Mouse (Mus musculus): ENCODE measurements around the gene Il5ra.
A peak's percentile ranks its signal among the peaks of the same experiment; 100 is the strongest.

The Il5ra gene

DNA sequence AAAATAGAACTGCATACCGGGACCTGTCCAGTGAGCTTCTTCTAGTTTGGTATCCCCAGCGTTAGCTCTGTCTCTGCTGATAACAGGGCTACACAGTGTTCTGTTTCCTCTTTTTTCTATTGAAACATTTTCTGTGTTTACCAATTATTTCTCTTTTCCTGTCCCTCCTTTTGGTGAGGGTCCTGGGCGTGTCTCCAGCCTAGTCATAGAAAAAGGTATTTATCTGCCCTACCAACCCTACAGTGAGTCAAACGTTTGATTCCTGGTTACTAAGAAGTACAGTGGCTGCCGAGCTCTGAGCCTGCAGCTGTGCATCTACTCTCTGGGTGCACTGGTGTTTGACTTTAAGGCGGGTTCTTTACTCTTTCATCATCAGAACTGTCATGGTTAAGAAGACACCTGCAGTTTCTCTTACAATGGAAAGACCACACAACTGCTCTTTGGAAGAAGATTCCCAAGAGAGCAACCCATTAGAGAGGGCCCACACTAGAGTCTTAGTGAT is at the start of gene Il5ra:
Il5ra (minus strand) TSS at position 151 of the 502 bp plus-strand sequence.
- no peak for DNase-seq (ENCODE audit: low read depth, low spot score)

DNA sequence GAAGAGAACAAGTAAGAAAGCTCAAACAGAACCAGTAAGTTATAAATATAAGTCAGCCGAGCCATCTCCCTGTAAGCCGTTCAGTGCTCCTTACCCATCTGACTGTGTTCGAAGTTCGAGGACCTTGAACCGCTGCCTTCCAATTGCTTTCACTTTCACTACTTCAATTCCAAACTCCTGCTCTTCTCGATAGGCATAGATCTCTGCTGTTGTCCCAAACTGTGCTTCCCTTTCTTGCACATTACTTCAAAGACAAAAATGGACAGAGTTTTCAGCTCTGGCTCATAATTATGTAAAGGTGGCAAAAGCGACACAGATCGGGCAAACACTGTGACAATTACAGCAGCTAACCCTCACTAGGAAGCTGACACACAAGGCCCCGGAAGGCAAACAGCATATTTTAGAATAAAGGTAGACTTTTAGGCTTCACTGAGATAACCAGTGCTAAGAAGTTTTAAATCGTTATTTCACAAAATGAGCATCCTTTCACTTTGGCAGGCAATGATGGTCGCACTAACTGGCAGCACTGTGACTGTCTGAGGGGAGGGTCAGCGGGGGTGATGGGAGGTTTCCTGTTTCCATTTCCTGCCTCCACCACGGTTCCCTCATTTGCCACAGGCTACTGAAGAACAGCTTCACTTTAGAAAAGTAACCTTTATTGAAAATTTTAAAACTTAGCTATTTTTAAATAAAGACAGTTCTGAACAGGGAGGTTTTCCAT is 45.4 kb upstream of the Il5ra start:
- peak; percentile 80 for DNase-seq (ENCODE audit: low read depth, low spot score)

- DNase-seq (ENCODE audit: low read depth, low spot score): peak; percentile 59
Observed at GRCm38 (mm10) chr6:106793621-106794020, 44.8 kb upstream of the Il5ra start.

GRCm38 (mm10) chr6:106793088-106793487 is 44.3 kb upstream of the Il5ra start:
- peak; percentile 82 for DNase-seq (ENCODE audit: low read depth, low spot score)

GRCm38 (mm10) chr6:106792486-106792885 is 43.6 kb upstream of the Il5ra start:
- DNase-seq (ENCODE audit: low read depth, low spot score): no peak

DNA sequence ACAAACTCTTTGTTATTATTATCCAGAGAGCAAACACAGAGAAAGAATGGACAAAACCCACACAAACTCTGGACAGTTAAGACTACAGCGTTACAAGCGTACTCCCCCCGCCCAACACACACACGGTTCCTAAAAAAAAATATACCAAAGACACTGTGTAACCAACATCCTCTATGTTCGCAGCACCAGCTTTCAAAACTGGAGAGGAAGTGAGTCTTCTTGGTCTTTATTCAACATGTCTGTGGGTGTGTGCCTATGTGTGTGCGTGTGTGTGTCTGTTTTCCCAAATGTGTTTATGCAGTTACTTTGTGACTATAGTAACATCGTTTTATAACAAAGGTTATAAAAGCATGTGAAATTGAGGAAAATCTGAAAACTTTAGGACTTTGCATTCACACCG is 42.6 kb upstream of the Il5ra start:
- peak; percentile 76 for DNase-seq (ENCODE audit: low read depth, low spot score)

DNA sequence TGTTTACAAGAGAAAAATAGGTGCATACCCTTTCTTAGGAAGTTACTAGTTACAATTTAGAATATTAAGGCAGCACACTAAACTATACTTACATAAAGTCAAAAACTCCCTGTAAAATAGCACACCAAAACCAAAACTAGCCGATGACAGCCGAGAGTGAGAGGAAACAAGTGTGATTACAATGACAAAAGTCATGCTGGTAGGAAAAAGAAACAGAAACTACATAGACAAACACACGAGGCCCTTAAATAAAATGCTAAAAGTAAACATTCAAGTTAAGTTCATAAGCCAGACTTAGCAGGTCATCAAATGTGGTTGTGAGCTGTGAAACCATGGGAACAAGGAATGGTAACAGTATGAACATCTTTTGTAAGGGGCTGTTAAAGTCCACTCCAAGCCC is 38.3 kb upstream of the Il5ra start:
- peak; percentile 51 for DNase-seq (ENCODE audit: low read depth, low spot score)

- DNase-seq (ENCODE audit: low read depth, low spot score): no peak
Observed at GRCm38 (mm10) chr6:106770046-106770445, 21.2 kb upstream of the Il5ra start.

- peak; percentile 28 for DNase-seq (ENCODE audit: low read depth, low spot score)
Observed at GRCm38 (mm10) chr6:106769290-106769866, 20.5 kb upstream of the Il5ra start.

DNA sequence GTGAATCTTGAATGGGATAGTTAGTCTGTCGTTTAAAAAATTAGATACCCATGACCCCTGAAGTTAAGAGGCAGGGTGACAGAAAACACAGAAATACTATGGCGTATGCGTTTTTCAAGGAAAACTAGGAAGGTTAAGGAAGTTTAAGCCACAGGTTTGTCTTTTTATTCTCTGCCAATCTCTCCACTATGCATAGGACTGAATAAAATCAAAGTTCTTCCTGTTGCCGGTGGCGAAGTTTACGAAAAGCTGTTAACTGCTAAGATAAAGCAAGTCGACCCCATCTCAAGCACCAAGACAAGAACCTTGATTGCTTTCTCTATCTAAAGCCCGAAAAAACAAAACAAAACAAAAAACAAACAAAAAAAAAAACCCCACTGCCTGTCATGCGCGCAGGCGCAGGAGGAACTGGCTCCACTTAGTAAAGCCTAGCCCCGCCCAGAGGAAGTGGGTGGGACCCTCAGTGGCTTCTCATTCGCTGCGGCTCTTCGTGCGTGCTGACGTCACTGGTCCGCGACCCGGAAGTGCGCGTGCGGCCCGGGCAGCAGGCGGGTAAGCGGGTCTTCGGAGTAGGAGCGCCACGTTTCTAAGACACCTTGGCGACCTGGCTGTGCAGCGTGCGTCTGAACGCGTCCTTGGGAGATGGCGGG is 19.9 kb upstream of the Il5ra start, which contains the start of gene Trnt1:
Trnt1 (plus strand) TSS at position 481 of the 650 bp plus-strand sequence.
- DNase-seq (ENCODE audit: low read depth, low spot score): peak; percentile 99

- DNase-seq (ENCODE audit: low read depth, low spot score): no peak
Observed at GRCm38 (mm10) chr6:106766774-106767173, 17.9 kb upstream of the Il5ra start.

- DNase-seq (ENCODE audit: low read depth, low spot score): no peak
Observed at GRCm38 (mm10) chr6:106765892-106766291, 17.1 kb upstream of the Il5ra start.

- no peak for DNase-seq (ENCODE audit: low read depth, low spot score)
Observed at GRCm38 (mm10) chr6:106761486-106761885, 12.6 kb upstream of the Il5ra start.

GRCm38 (mm10) chr6:106760473-106761218 is 11.8 kb upstream of the Il5ra start:
- no peak for DNase-seq (ENCODE audit: low read depth, low spot score)

- DNase-seq (ENCODE audit: low read depth, low spot score): no peak
Observed at GRCm38 (mm10) chr6:106758299-106758698, 9.5 kb upstream of the Il5ra start.

- no peak for DNase-seq (ENCODE audit: low read depth, low spot score)
Observed at GRCm38 (mm10) chr6:106750291-106750690, 1.5 kb upstream of the Il5ra start.

DNA sequence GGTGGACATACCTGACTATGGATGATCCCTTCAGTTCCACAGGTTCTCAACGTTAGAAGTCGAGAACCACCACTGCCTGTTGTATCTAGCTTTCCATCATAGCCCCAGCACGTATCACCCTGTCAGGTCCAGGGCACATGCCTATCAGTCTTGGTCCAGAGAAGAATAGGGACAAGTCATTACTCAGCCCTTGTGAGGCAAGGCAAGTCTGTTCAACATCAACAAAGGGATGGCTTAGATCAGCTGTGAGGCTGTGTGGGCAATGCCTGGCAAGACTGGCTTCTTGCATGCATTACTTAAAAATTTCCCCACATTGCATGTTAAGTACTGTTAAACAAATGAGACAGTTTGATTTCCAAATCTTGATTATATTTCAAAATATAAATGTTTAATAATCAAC is 1.0 kb downstream of the Il5ra start:
- DNase-seq (ENCODE audit: low read depth, low spot score): no peak

DNA sequence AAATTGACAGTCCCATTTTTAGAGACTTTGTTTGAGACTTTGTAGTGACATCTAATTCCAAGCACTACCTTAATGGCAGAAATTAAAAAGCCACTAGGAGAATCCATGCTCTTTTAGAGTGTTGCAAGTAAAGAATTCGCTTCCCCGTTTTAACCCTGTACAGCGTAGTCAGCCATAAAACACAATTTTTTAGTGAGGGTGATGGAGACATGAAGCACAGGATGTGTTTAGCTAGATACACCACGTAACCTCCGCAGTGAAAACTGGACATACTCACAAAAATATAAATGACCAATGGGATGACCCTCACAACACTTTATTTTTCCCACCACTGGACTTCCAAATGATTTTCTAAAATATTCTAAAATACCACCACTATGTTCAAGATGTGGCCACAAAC is 1.6 kb downstream of the Il5ra start:
- no peak for DNase-seq (ENCODE audit: low read depth, low spot score)

GRCm38 (mm10) chr6:106745673-106746394 is 3.0 kb downstream of the Il5ra start:
- DNase-seq (ENCODE audit: low read depth, low spot score): no peak

- DNase-seq (ENCODE audit: low read depth, low spot score): no peak
Observed at GRCm38 (mm10) chr6:106743556-106744233, 5.1 kb downstream of the Il5ra start.
